Mouse (Mus musculus): ENCODE measurements around the gene Wfdc5. TPM values are rescaled to one million over a fixed set of nuclear protein-coding genes. Genes with fewer than 3 reads are reported as not detected.

The Wfdc5 gene
- polyA plus RNA-seq, 1 experiment from 2014 or later: 11.0 TPM

GRCm38 (mm10) chr2:164196700-164196990 lies 14.1 kb upstream of the Wfdc5 start:
- WGBS: 81% methylated on average over 5 of the region's 5 CpGs
- Histone ChIP-seq H3K4me2 (ENCODE audit: low read depth, low read length) (no peak overlapping the region), H3K36me3 (ENCODE audit: control insufficient read depth, insufficient read depth, low read length) (no peaks in the 10 kb centered on the region), H3K9me3 (replicated peaks; ENCODE audit: control insufficient read depth, low read length) (no peaks in the 10 kb centered on the region), H3K4me3 (replicated peaks; ENCODE audit: low read length) (no peak overlapping the region), H3K27ac (ENCODE audit: low read length) (no peak overlapping the region), H3K27me3 (ENCODE audit: control insufficient read depth, insufficient read depth, low read length) (no peaks in the 10 kb centered on the region), H3K4me1 (ENCODE audit: control insufficient read depth, insufficient read depth, low read length) (no peaks in the 10 kb centered on the region), H3K9ac (ENCODE audit: low read length) (no peak overlapping the region)
- ATAC-seq (ENCODE audit: insufficient read depth, low FRiP score): no peak

- Histone ChIP-seq H3K27me3 (ENCODE audit: control insufficient read depth, insufficient read depth, low read length) (no peaks in the 10 kb centered on the region), H3K36me3 (ENCODE audit: control insufficient read depth, insufficient read depth, low read length) (no peaks in the 10 kb centered on the region), H3K27ac (ENCODE audit: low read length) (no peak overlapping the region), H3K9me3 (replicated peaks; ENCODE audit: control insufficient read depth, low read length) (no peaks in the 10 kb centered on the region), H3K9ac (ENCODE audit: low read length) (no peak overlapping the region), H3K4me1 (ENCODE audit: control insufficient read depth, insufficient read depth, low read length) (no peaks in the 10 kb centered on the region), H3K4me2 (ENCODE audit: low read depth, low read length) (no peak overlapping the region), H3K4me3 (replicated peaks; ENCODE audit: low read length) (no peak overlapping the region)
- WGBS: 81% methylated on average over 5 of the region's 5 CpGs
- no peak for ATAC-seq (ENCODE audit: insufficient read depth, low FRiP score)
These were observed 13.6 kb upstream of the Wfdc5 start for GRCm38 (mm10) chr2:164195971-164196699.

GRCm38 (mm10) chr2:164194959-164195630 lies 12.6 kb upstream of the Wfdc5 start:
- no peak overlapping the region for H3K9ac ChIP-seq (ENCODE audit: low read length)
- no peaks in the 10 kb centered on the region for H3K36me3 ChIP-seq (ENCODE audit: control insufficient read depth, insufficient read depth, low read length)
- no peaks in the 10 kb centered on the region for H3K4me1 ChIP-seq (ENCODE audit: control insufficient read depth, insufficient read depth, low read length)
- no peak overlapping the region for H3K4me3 ChIP-seq (replicated peaks; ENCODE audit: low read length)
- no peak overlapping the region for H3K27ac ChIP-seq (ENCODE audit: low read length)
- no peaks in the 10 kb centered on the region for H3K27me3 ChIP-seq (ENCODE audit: control insufficient read depth, insufficient read depth, low read length)
- WGBS: 77% methylated on average over 5 of the region's 5 CpGs
- no peak overlapping the region for H3K4me2 ChIP-seq (ENCODE audit: low read depth, low read length)
- no peaks in the 10 kb centered on the region for H3K9me3 ChIP-seq (replicated peaks; ENCODE audit: control insufficient read depth, low read length)
- no peak for ATAC-seq (ENCODE audit: insufficient read depth, low FRiP score)

GRCm38 (mm10) chr2:164192279-164192678 lies 9.7 kb upstream of the Wfdc5 start:
- ATAC-seq (ENCODE audit: insufficient read depth, low FRiP score): no peak
- Histone ChIP-seq H3K4me1 (ENCODE audit: control insufficient read depth, insufficient read depth, low read length) (no peaks in the 10 kb centered on the region), H3K9me3 (replicated peaks; ENCODE audit: control insufficient read depth, low read length) (peaks cover 3% of the 10 kb centered on the region; the same call in 1 of the 2 replicates), H3K36me3 (ENCODE audit: control insufficient read depth, insufficient read depth, low read length) (no peaks in the 10 kb centered on the region), H3K4me2 (ENCODE audit: low read depth, low read length) (no peak overlapping the region), H3K27me3 (ENCODE audit: control insufficient read depth, insufficient read depth, low read length) (no peaks in the 10 kb centered on the region), H3K4me3 (replicated peaks; ENCODE audit: low read length) (no peak overlapping the region), H3K9ac (ENCODE audit: low read length) (no peak overlapping the region), H3K27ac (ENCODE audit: low read length) (no peak overlapping the region)

GRCm38 (mm10) chr2:164190576-164190975 lies 8.0 kb upstream of the Wfdc5 start, which contains the start of gene Wfdc12:
Wfdc12 (minus strand) TSS chr2:164190608.
- ATAC-seq (ENCODE audit: insufficient read depth, low FRiP score): no peak
- H3K9ac ChIP-seq (ENCODE audit: low read length): no peak within 1 kb of the TSS
- no peak within 1 kb of the TSS for H3K27ac ChIP-seq (ENCODE audit: low read length)
- no peaks in the 10 kb centered on the region for H3K4me1 ChIP-seq (ENCODE audit: control insufficient read depth, insufficient read depth, low read length)
- no peaks in the 10 kb centered on the region for H3K27me3 ChIP-seq (ENCODE audit: control insufficient read depth, insufficient read depth, low read length)
- WGBS: 78% methylated on average over 6 of the region's 6 CpGs
- H3K36me3 ChIP-seq (ENCODE audit: control insufficient read depth, insufficient read depth, low read length): no peaks in the 10 kb centered on the region
- H3K4me2 ChIP-seq (ENCODE audit: low read depth, low read length): no peak within 1 kb of the TSS
- H3K4me3 ChIP-seq (replicated peaks; ENCODE audit: low read length): no peak within 1 kb of the TSS
- peaks cover 3% of the 10 kb centered on the region; the same call in 1 of the 2 replicates for H3K9me3 ChIP-seq (replicated peaks; ENCODE audit: control insufficient read depth, low read length)

GRCm38 (mm10) chr2:164188722-164189121 lies 6.2 kb upstream of the Wfdc5 start:
- no peak overlapping the region for H3K4me2 ChIP-seq (ENCODE audit: low read depth, low read length)
- no peaks in the 10 kb centered on the region for H3K27me3 ChIP-seq (ENCODE audit: control insufficient read depth, insufficient read depth, low read length)
- no peak overlapping the region for H3K27ac ChIP-seq (ENCODE audit: low read length)
- H3K36me3 ChIP-seq (ENCODE audit: control insufficient read depth, insufficient read depth, low read length): no peaks in the 10 kb centered on the region
- 35% methylated on average over 5 of the region's 5 CpGs for WGBS
- H3K4me1 ChIP-seq (ENCODE audit: control insufficient read depth, insufficient read depth, low read length): no peaks in the 10 kb centered on the region
- H3K9ac ChIP-seq (ENCODE audit: low read length): no peak overlapping the region
- H3K9me3 ChIP-seq (replicated peaks; ENCODE audit: control insufficient read depth, low read length): peaks cover 3% of the 10 kb centered on the region; the same call in 1 of the 2 replicates
- no peak overlapping the region for H3K4me3 ChIP-seq (replicated peaks; ENCODE audit: low read length)
- ATAC-seq (ENCODE audit: insufficient read depth, low FRiP score): no peak

GRCm38 (mm10) chr2:164184145-164184719 lies 1.7 kb upstream of the Wfdc5 start:
- no peak for ATAC-seq (ENCODE audit: insufficient read depth, low FRiP score)
- H3K27me3 ChIP-seq (ENCODE audit: control insufficient read depth, insufficient read depth, low read length): no peaks in the 10 kb centered on the region
- 30% methylated on average over 9 of the region's 9 CpGs for WGBS

GRCm38 (mm10) chr2:164183340-164183739 lies 798 bp upstream of the Wfdc5 start:
- ATAC-seq (ENCODE audit: insufficient read depth, low FRiP score): no peak
- Histone ChIP-seq H3K9ac (ENCODE audit: low read length) (no peak overlapping the region), H3K36me3 (ENCODE audit: control insufficient read depth, insufficient read depth, low read length) (no peaks in the 10 kb centered on the region), H3K27me3 (ENCODE audit: control insufficient read depth, insufficient read depth, low read length) (peaks cover 5% of the 10 kb centered on the region; the same call in 1 of the 2 replicates), H3K4me3 (replicated peaks; ENCODE audit: low read length) (no peak overlapping the region), H3K9me3 (replicated peaks; ENCODE audit: control insufficient read depth, low read length) (no peaks in the 10 kb centered on the region), H3K27ac (ENCODE audit: low read length) (peak overlapping the region; percentile 25; the same call in 1 of the 2 replicates), H3K4me2 (ENCODE audit: low read depth, low read length) (no peak overlapping the region), H3K4me1 (ENCODE audit: control insufficient read depth, insufficient read depth, low read length) (no peaks in the 10 kb centered on the region)
- WGBS: 59% methylated on average over 9 of the region's 9 CpGs

More at GRCm38 (mm10) chr2:164184145-164184719, 1.7 kb upstream of the Wfdc5 start:
- H3K27ac ChIP-seq (ENCODE audit: low read length): no peak overlapping the region
- H3K9ac ChIP-seq (ENCODE audit: low read length): no peak overlapping the region
- peaks cover 3% of the 10 kb centered on the region; the same call in 1 of the 2 replicates for H3K9me3 ChIP-seq (replicated peaks; ENCODE audit: control insufficient read depth, low read length)
- no peak overlapping the region for H3K4me2 ChIP-seq (ENCODE audit: low read depth, low read length)
- H3K36me3 ChIP-seq (ENCODE audit: control insufficient read depth, insufficient read depth, low read length): no peaks in the 10 kb centered on the region
- no peak overlapping the region for H3K4me3 ChIP-seq (replicated peaks; ENCODE audit: low read length)
- no peaks in the 10 kb centered on the region for H3K4me1 ChIP-seq (ENCODE audit: control insufficient read depth, insufficient read depth, low read length)

GRCm38 (mm10) chr2:164180770-164181169 lies 1.8 kb downstream of the Wfdc5 start:
- no peaks in the 10 kb centered on the region for H3K9me3 ChIP-seq (replicated peaks; ENCODE audit: control insufficient read depth, low read length)
- H3K27ac ChIP-seq (ENCODE audit: low read length): no peak overlapping the region; the same call in 1 of the 2 replicates
- no peak for ATAC-seq (ENCODE audit: insufficient read depth, low FRiP score)
- H3K9ac ChIP-seq (ENCODE audit: low read length): no peak overlapping the region
- WGBS: 72% methylated on average over 4 of the region's 4 CpGs
- no peaks in the 10 kb centered on the region for H3K36me3 ChIP-seq (ENCODE audit: control insufficient read depth, insufficient read depth, low read length)
- no peak overlapping the region for H3K4me3 ChIP-seq (replicated peaks; ENCODE audit: low read length)
- no peak overlapping the region for H3K4me2 ChIP-seq (ENCODE audit: low read depth, low read length)
- no peaks in the 10 kb centered on the region for H3K4me1 ChIP-seq (ENCODE audit: control insufficient read depth, insufficient read depth, low read length)
- H3K27me3 ChIP-seq (ENCODE audit: control insufficient read depth, insufficient read depth, low read length): peaks cover 8% of the 10 kb centered on the region

Data from stomach, embryonic 16.5 days (tissue).